Mouse (Mus musculus) C2C12 (cell line): ENCODE data around the gene Agxt2. TPM values are rescaled to one million over a fixed set of nuclear protein-coding genes. Genes with fewer than 3 reads are reported as not detected.

Experiments
- H3K27me3 ChIP-seq: one replicate; pipeline ENCODE4 v1.6.1; 2011; ENCODE audit not compliant: control insufficient read depth, insufficient read depth, insufficient read length
- H3K36me3 ChIP-seq: one replicate; pipeline ENCODE4 v1.6.1; 2011; ENCODE audit not compliant: control insufficient read depth, insufficient read depth
- H3K4me3 ChIP-seq: one replicate; pipeline ENCODE4 v1.5.1; 2011; ENCODE audit warnings: mild to moderate bottlenecking, control low read depth; ENCODE audit not compliant: poor library complexity, insufficient read depth, severe bottlenecking
- H3K79me2 ChIP-seq: one replicate; pipeline ENCODE4 v1.6.1; 2011; ENCODE audit not compliant: control insufficient read depth, insufficient read depth
- H3K79me3 ChIP-seq: one replicate; pipeline ENCODE4 v1.6.1; 2011; ENCODE audit warnings: low read depth, control low read depth
- H3ac ChIP-seq: one replicate; pipeline ENCODE3; 2011; ENCODE audit warnings: low read depth; ENCODE audit not compliant: control insufficient read depth, insufficient read length
- CEBPB ChIP-seq: IDR thresholded peaks from one replicate; pipeline ENCODE4 v1.6.1; 2011; ENCODE audit warnings: low read depth, mild to moderate bottlenecking, control low read depth, moderate library complexity
- CTCF ChIP-seq: IDR thresholded peaks from one replicate; pipeline ENCODE4 v1.5.1; 2011; ENCODE audit not compliant: control insufficient read depth, insufficient read depth, insufficient read length
- FOSL1 ChIP-seq: IDR thresholded peaks from one replicate; pipeline ENCODE4 v1.8.0; 2011; ENCODE audit warnings: mild to moderate bottlenecking, low read length; ENCODE audit not compliant: poor library complexity, insufficient read depth, severe bottlenecking
- MAX ChIP-seq: IDR thresholded peaks from one replicate; pipeline ENCODE4 v1.6.1; 2011; ENCODE audit warnings: mild to moderate bottlenecking, control low read depth
- MYOD1 ChIP-seq: IDR thresholded peaks from one replicate; pipeline ENCODE4 v1.6.1; 2011; ENCODE audit warnings: low read depth; ENCODE audit not compliant: control insufficient read depth, insufficient read length
- MYOG ChIP-seq: IDR thresholded peaks from one replicate; pipeline ENCODE4 v1.6.1; 2011; ENCODE audit not compliant: control insufficient read depth, insufficient read length; ENCODE audit errors: extremely low read depth
- USF1 ChIP-seq: IDR thresholded peaks from one replicate; pipeline ENCODE4 v1.6.1; 2011; ENCODE audit warnings: low read depth, mild to moderate bottlenecking, control low read depth, moderate library complexity
- polyA plus RNA-seq: library from polyadenylated mRNA; unstranded; fragments of >200 nt; fragmentation: generic; extraction: Trizol; gene quantifications from one replicate; pipeline ENCODE4 v1.2.1, GENCODE M21; 2012; ENCODE audit warnings: missing spikeins

Gene Agxt2
- polyA plus RNA-seq, 1 experiment, result not detected

DNA sequence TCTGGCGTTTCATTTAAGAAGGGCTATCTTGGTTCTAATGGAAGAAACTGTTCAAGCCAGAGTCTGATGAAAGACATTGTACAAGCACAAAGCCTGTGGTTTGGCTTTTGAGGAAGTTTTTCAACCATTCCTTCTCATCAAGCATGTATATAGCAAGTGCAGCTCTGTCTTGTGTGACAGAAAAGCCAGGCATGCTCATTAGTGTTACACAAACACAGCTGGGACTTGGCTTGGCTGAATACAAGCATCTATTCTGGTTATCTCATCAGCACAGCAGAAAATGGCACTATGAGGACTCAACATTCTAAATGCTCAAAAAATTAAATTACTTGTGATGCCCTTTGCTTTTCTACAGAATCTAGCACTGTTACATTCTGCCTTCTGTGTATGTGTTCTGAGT lies 78.6 kb downstream of the Agxt2 start:
- Histone ChIP-seq H3K27me3 (no peaks in the 10 kb centered on the region), H3K79me3 (no peaks in the 10 kb centered on the region), H3K4me3 (no peak overlapping the region), H3ac (no peak overlapping the region), H3K36me3 (peaks cover 4% of the 10 kb centered on the region), H3K79me2 (no peaks in the 10 kb centered on the region)
- TF ChIP-seq MYOG (no peak), CEBPB (no peak), FOSL1 (no peak), USF1 (no peak), MYOD1 (no peak), CTCF (no peak), MAX (no peak)

DNA sequence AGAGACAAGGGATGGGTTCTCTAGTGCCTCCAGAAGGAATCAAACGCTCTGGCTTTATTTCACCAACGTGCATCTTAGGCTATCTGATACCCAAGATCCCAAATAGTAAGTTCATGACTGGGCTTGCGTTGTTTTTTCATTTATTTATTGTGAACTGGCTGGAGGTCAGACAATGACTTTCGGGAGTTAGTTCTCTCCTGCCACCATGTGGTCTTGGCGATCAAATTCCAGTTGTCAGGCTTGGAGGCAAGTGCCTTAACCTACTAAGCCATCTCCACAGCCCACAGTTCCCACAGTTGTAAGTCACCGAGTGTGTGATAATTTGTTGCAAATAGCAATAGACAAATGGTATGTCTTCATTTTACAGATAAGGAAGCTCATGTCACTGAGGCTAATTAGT lies 81.6 kb downstream of the Agxt2 start:
- H3K4me3 ChIP-seq, result no peak overlapping the region
- H3ac ChIP-seq, result no peak overlapping the region
- H3K27me3 ChIP-seq, result no peaks in the 10 kb centered on the region
- peaks cover 8% of the 10 kb centered on the region for H3K36me3 ChIP-seq
- TF ChIP-seq CEBPB (no peak), MYOD1 (no peak), MYOG (no peak), FOSL1 (no peak), CTCF (no peak), USF1 (no peak), MAX (no peak)
- no peaks in the 10 kb centered on the region for H3K79me2 ChIP-seq
- no peaks in the 10 kb centered on the region for H3K79me3 ChIP-seq

DNA sequence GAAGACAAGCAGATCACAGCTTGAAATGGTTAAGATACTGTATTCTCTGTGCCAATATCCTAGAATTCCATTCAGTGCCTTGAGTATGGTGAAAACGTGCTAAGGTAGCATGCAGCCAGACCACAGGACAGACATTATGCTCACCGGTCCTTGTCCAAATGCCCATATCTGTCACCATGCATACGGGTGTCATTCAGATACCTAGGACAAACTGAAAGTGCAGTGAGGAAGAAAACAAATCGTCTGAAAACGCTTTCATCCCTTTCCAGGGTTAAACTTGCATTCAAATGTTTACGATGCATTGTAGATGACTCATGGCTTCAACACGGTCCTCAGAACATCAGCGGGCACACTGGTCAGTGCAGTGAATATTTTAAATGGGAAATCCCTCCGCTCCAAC lies 83.2 kb downstream of the Agxt2 start:
- no peak overlapping the region for H3K4me3 ChIP-seq
- peaks cover 13% of the 10 kb centered on the region for H3K36me3 ChIP-seq
- H3K79me3 ChIP-seq, result no peaks in the 10 kb centered on the region
- H3K79me2 ChIP-seq, result no peaks in the 10 kb centered on the region
- TF ChIP-seq FOSL1 (no peak), MYOG (no peak), CEBPB (no peak), MAX (no peak)
- no peak overlapping the region for H3ac ChIP-seq
- no peaks in the 10 kb centered on the region for H3K27me3 ChIP-seq

GRCm38 (mm10) chr15:10442275-10442674 lies 83.9 kb downstream of the Agxt2 start:
- H3K79me2 ChIP-seq, result no peaks in the 10 kb centered on the region
- H3K27me3 ChIP-seq, result no peaks in the 10 kb centered on the region
- H3K4me3 ChIP-seq, result no peak overlapping the region
- no peak overlapping the region for H3ac ChIP-seq
- H3K79me3 ChIP-seq, result no peaks in the 10 kb centered on the region
- H3K36me3 ChIP-seq, result peaks cover 21% of the 10 kb centered on the region
- TF ChIP-seq FOSL1 (no peak), USF1 (no peak), CEBPB (no peak), MAX (no peak), MYOD1 (no peak), CTCF (no peak), MYOG (no peak)

- TF ChIP-seq FOSL1, result no peak
- no peak for TF ChIP-seq MYOG
- no peak for TF ChIP-seq CEBPB
- no peak for TF ChIP-seq CTCF
- no peak for TF ChIP-seq MYOD1
- no peak for TF ChIP-seq MAX
- no peak for TF ChIP-seq USF1
- H3ac ChIP-seq, result no peak overlapping the region
- H3K27me3 ChIP-seq, result no peaks in the 10 kb centered on the region
- peaks cover 60% of the 10 kb centered on the region for H3K36me3 ChIP-seq
- H3K79me3 ChIP-seq, result no peaks in the 10 kb centered on the region
- H3K79me2 ChIP-seq, result no peaks in the 10 kb centered on the region
- H3K4me3 ChIP-seq, result no peak overlapping the region
Measured at GRCm38 (mm10) chr15:10447102-10447501, 88.8 kb downstream of the Agxt2 start.

Other genes with a start within 250 kb of the Agxt2 start
- gene Prlr, start 181.3 kb upstream of the Agxt2 start, polyA plus RNA-seq, result 0.07 TPM
- gene Gm21973, start 33.2 kb upstream of the Agxt2 start, polyA plus RNA-seq, result not detected
- gene Dnajc21, start 112.0 kb downstream of the Agxt2 start, polyA plus RNA-seq, result 11.1 TPM
- 24.7 TPM for gene Brix1, start 127.4 kb downstream of the Agxt2 start, polyA plus RNA-seq
- gene Rad1, start 127.5 kb downstream of the Agxt2 start, polyA plus RNA-seq, result 24.7 TPM
- not detected for gene Ttc23l, start 200.1 kb downstream of the Agxt2 start, polyA plus RNA-seq